In genomic region chr9:108263690-108264190, GRCm38 (mm10) we compare ENCODE assay signal across 7 mouse cellular contexts. TPM values are rescaled to one million over a fixed set of nuclear protein-coding genes. Genes with fewer than 3 reads are reported as not detected.
DNase-seq lines count a peak whose midpoint lies in the region; ATAC-seq lines count a peak whose summit lies in the region.

Gene Dag1, minus strand, starts transcription at chr9:108263958.

- peak; percentile 100 for DNase-seq in adrenal gland, postnatal 14 days
- DNase-seq in embryonic facial prominence, embryonic 11.5 days (ENCODE audit: low spot score), result peak; percentile 98
- DNase-seq in heart, adult 11 months, result peak; percentile 100
- DNase-seq in kidney, adult 18-20 months, result peak; percentile 99
- DNase-seq in limb, embryonic 11.5 days (ENCODE audit: low spot score), result peak; percentile 100
- DNase-seq in midbrain, embryonic 14.5 days, result peak; percentile 98
- peak; percentile 97 to 100 for DNase-seq in spleen, adult 18-20 months

- H3K4me3 ChIP-seq in embryonic facial prominence, embryonic 11.5 days (ENCODE audit: low read depth, low read length), result peak within 1 kb of the TSS; percentile 85
- peak within 1 kb of the TSS; percentile 82 for H3K4me3 ChIP-seq in limb, embryonic 11.5 days (ENCODE audit: low read depth, low read length)
- H3K4me3 ChIP-seq in midbrain, embryonic 14.5 days (replicated peaks; ENCODE audit: low read depth, low read length), result peak within 1 kb of the TSS; percentile 98

- WGBS in embryonic facial prominence, embryonic 11.5 days, result under 1% methylated on average over 62 of the region's 71 CpGs
- under 1% methylated on average over 60 of the region's 71 CpGs for WGBS in limb, embryonic 11.5 days
- WGBS in midbrain, embryonic 14.5 days, result under 1% methylated on average over 59 of the region's 71 CpGs

- ATAC-seq in embryonic facial prominence, embryonic 11.5 days (replicated peaks; ENCODE audit: insufficient number of reproducible peaks, low FRiP score, low TSS enrichment, low read depth), result peak; percentile 98
- peak; percentile 93 for ATAC-seq in limb, embryonic 11.5 days (ENCODE audit: insufficient number of reproducible peaks, low FRiP score, low TSS enrichment, low read depth)
- peak; percentile 98 for ATAC-seq in midbrain, embryonic 14.5 days (ENCODE audit: low FRiP score, low TSS enrichment)

- peak within 1 kb of the TSS; percentile 83 for H3K27ac ChIP-seq in embryonic facial prominence, embryonic 11.5 days (replicated peaks; ENCODE audit: low read depth, low read length)
- H3K27ac ChIP-seq in limb, embryonic 11.5 days (replicated peaks; ENCODE audit: low read depth, low read length), result peak within 1 kb of the TSS; percentile 44
- peak within 1 kb of the TSS; percentile 89 for H3K27ac ChIP-seq in midbrain, embryonic 14.5 days (replicated peaks; ENCODE audit: low read depth, low read length)

- peak within 1 kb of the TSS; percentile 80 for H3K9ac ChIP-seq in embryonic facial prominence, embryonic 11.5 days (replicated peaks; ENCODE audit: low read length)
- H3K9ac ChIP-seq in limb, embryonic 11.5 days (ENCODE audit: low read length), result peak within 1 kb of the TSS; percentile 71
- H3K9ac ChIP-seq in midbrain, embryonic 14.5 days (replicated peaks; ENCODE audit: low read length), result peak within 1 kb of the TSS; percentile 92

- no peaks in the 10 kb centered on the region for H3K27me3 ChIP-seq in embryonic facial prominence, embryonic 11.5 days (ENCODE audit: control insufficient read depth, insufficient read depth, low read length)
- no peaks in the 10 kb centered on the region for H3K27me3 ChIP-seq in limb, embryonic 11.5 days (ENCODE audit: control insufficient read depth, insufficient read depth, low read length)
- no peaks in the 10 kb centered on the region for H3K27me3 ChIP-seq in midbrain, embryonic 14.5 days (ENCODE audit: control insufficient read depth, insufficient read depth, low read length)

- peaks cover 7% of the 10 kb centered on the region; the same call in 1 of the 2 replicates for H3K4me1 ChIP-seq in embryonic facial prominence, embryonic 11.5 days (ENCODE audit: control insufficient read depth, insufficient read depth, low read length)
- peaks cover 10% of the 10 kb centered on the region for H3K4me1 ChIP-seq in limb, embryonic 11.5 days (ENCODE audit: control insufficient read depth, insufficient read depth, low read length)
- peaks cover 17% of the 10 kb centered on the region for H3K4me1 ChIP-seq in midbrain, embryonic 14.5 days (ENCODE audit: control insufficient read depth, insufficient read depth, low read length)

- H3K4me2 ChIP-seq in embryonic facial prominence, embryonic 11.5 days (ENCODE audit: low read depth, low read length), result peak within 1 kb of the TSS; percentile 68
- H3K4me2 ChIP-seq in limb, embryonic 11.5 days (ENCODE audit: low read depth, severe bottlenecking), result peak within 1 kb of the TSS; percentile 72
- peak within 1 kb of the TSS; percentile 76 for H3K4me2 ChIP-seq in midbrain, embryonic 14.5 days (ENCODE audit: low read length)

- no peaks in the 10 kb centered on the region for H3K36me3 ChIP-seq in embryonic facial prominence, embryonic 11.5 days (replicated peaks; ENCODE audit: control insufficient read depth, insufficient read depth, low read depth, low read length)
- H3K36me3 ChIP-seq in limb, embryonic 11.5 days (ENCODE audit: control insufficient read depth, insufficient read depth, low read length), result no peaks in the 10 kb centered on the region; the same call in 1 of the 2 replicates
- H3K36me3 ChIP-seq in midbrain, embryonic 14.5 days (ENCODE audit: control insufficient read depth, insufficient read depth, low read length), result no peaks in the 10 kb centered on the region

- no peaks in the 10 kb centered on the region for H3K9me3 ChIP-seq in embryonic facial prominence, embryonic 11.5 days (replicated peaks; ENCODE audit: control insufficient read depth, low read length)
- no peaks in the 10 kb centered on the region for H3K9me3 ChIP-seq in limb, embryonic 11.5 days (ENCODE audit: control insufficient read depth, low read length)
- no peaks in the 10 kb centered on the region for H3K9me3 ChIP-seq in midbrain, embryonic 14.5 days (ENCODE audit: control insufficient read depth, low read length)

RNA-seq across cellular contexts. Expression of gene Dag1, which starts in this region (rescaled TPM):
- total RNA-seq in adrenal gland, postnatal 14 days (2021), result 156 and 176 TPM in 2 replicates
- polyA plus RNA-seq in embryonic facial prominence, embryonic 11.5 days (2014; fragmentation: Nextera tagmentation; extraction: Ambion mirVana), result 44.5 and 49.8 TPM in 2 replicates
- polyA plus RNA-seq in limb, embryonic 11.5 days (2014; fragmentation: Nextera tagmentation; extraction: Ambion mirVana), result 46.8 and 52.2 TPM in 2 replicates
- polyA plus RNA-seq in midbrain, embryonic 14.5 days (2014; fragmentation: Nextera tagmentation; extraction: Ambion mirVana), result 49.3 and 64.2 TPM in 2 replicates

Comparison
In these comparisons a context has a peak if more than half of its experiments do, and no peak if none do; other contexts are left out.
1. Peak in every context shown above with its lines: DNase-seq, ATAC-seq, H3K4me3 ChIP-seq and H3K27ac ChIP-seq.